Mouse (Mus musculus) Patski (cell line): ENCODE results near the gene Dock8. TPM values are rescaled to one million over a fixed set of nuclear protein-coding genes. Genes with fewer than 3 reads are reported as not detected.

Experiments
- ATAC-seq: fragments of 100-300 bp; one replicate; pipeline ENCODE4 v1.8.0; 2021
- CTCF ChIA-PET: fragments of 350-600 bp; sonication (Branson Sonifier 250); formaldehyde crosslinking; loops from one replicate; lab custom pipeline; 2022; ENCODE audit warnings: inconsistent platforms; lab: Charles Lee
- POLR2A ChIA-PET: fragments of 350-600 bp; sonication (Branson Sonifier 250); formaldehyde crosslinking; loops from one replicate; lab custom pipeline; 2022; ENCODE audit warnings: antibody characterized with exemption, inconsistent platforms; lab: Charles Lee
- DNase-seq: peaks from one replicate; pipeline ENCODE4 v3.0.0-alpha.2; 2011; ENCODE audit warnings: low read depth, low spot score
- H3K27me3 ChIP-seq: fragments of 371-371 bp; one replicate; pipeline ENCODE4 v1.5.1; 2021
- CTCF ChIP-seq: fragments of 100-300 bp; IDR thresholded peaks from one replicate; pipeline ENCODE4 v1.5.1; 2021
- in situ Hi-C: fragments of 300-500 bp; cut with MboI; formaldehyde crosslinking; loops from 3 replicates; pipeline ENCODE4 v1.11.1; 2018; ENCODE audit warnings: low pct_unique_long_range_greater_than_20kb, mixed read lengths
- polyA plus RNA-seq: library from polyadenylated mRNA; unstranded; gene quantifications from one replicate; pipeline ENCODE4 v1.2.3, GENCODE M21; 2021

Gene Dock8
- polyA plus RNA-seq, 1 experiment from 2014 or later = 11.3 TPM

DNA sequence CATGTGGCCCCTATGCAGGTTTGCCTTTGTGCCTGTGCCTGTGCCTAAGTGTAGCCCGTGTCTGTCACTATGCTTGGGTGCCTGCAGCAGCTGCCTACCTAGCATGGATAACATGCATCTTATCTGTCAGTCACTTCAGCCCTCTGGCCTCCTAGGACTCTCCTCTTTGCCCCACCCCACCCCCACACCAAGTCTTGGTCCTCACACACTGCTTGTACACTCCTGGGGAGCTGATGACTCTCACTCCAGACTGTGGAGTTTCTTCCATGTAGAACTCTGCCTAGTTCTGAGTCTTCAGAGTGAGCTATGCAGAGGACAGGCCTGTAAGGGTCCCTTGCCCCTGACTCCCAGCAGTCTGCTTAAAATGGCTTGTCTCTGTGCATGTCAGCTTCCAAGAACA lies 136.8 kb downstream of the Dock8 start:
- TF ChIP-seq CTCF = no peak
- no peaks in the 10 kb centered on the region for H3K27me3 ChIP-seq
- in situ Hi-C loops = loop anchor here (5.0 to 10.0 kb wide), 2 partner anchors 101 to 499 kb away; partner anchors contain the start of gene Kank1
- CTCF ChIA-PET = interaction anchor here (1.1 to 1.6 kb wide), 4 partner anchors 102 to 315 kb away, joined by 3 to 5 read pairs (median 4); no protein-coding TSS in a partner anchor
- DNase-seq = no peak
- ATAC-seq = no peak
- POLR2A ChIA-PET = no interaction called here

DNA sequence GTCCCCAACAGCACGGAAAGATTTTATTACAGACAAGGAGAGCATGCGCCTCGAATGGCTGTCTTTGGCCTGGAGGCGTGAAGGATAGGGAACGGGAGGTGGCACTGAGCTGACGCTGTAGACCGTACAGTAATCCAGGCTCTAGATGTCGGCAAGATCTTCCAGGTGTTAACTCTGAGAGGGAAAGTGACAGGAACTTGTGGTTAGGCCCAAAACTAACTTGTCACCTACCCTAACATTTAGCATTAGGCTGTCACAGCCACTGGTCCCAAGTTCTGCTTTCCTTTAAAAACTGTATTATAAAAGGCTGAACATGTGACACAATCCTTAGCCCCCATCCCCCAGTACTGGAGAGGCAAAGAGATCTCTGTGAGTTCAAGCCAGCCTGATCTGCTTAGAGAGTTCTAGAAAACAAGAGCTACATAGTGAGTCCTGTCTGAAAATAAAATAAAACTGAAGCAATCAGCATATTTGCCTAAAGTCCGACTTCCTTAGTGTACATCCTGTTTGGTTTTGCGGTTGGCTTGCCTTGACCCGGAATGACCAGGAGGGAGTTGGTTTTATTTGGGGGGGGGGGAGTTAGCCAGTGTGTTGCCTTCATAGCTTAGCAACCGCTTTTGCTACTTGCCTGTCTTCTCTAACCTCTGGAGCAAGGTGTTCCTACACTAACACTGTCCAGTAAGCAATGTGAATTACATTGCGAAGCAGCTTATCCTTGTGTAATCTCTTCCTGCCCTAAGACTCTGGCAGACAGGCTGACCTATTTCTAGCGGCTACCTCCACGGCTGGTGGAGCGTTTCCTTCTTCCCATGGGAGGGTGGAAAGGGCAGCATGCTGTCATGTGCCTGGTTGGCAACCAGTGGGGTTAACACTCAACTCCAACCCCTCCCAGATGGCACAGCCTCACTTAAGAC lies 138.8 kb downstream of the Dock8 start:
- peak; percentile 50 for DNase-seq
- no peaks in the 10 kb centered on the region for H3K27me3 ChIP-seq
- CTCF ChIA-PET = interaction anchor here (0.9 to 1.5 kb wide), 2 partner anchors 34 to 76 kb away, joined by 3 read pairs; no protein-coding TSS in a partner anchor
- in situ Hi-C loops = loop anchor here (5.0 to 10.0 kb wide), 2 partner anchors 99 to 497 kb away; partner anchors contain the start of gene Kank1
- TF ChIP-seq CTCF = no peak
- peak; percentile 91 for ATAC-seq
- POLR2A ChIA-PET = interaction anchor here (0.6 to 1.0 kb wide), 3 partner anchors 9 to 128 kb away, joined by 3 to 5 read pairs (median 3); no protein-coding TSS in a partner anchor

DNA sequence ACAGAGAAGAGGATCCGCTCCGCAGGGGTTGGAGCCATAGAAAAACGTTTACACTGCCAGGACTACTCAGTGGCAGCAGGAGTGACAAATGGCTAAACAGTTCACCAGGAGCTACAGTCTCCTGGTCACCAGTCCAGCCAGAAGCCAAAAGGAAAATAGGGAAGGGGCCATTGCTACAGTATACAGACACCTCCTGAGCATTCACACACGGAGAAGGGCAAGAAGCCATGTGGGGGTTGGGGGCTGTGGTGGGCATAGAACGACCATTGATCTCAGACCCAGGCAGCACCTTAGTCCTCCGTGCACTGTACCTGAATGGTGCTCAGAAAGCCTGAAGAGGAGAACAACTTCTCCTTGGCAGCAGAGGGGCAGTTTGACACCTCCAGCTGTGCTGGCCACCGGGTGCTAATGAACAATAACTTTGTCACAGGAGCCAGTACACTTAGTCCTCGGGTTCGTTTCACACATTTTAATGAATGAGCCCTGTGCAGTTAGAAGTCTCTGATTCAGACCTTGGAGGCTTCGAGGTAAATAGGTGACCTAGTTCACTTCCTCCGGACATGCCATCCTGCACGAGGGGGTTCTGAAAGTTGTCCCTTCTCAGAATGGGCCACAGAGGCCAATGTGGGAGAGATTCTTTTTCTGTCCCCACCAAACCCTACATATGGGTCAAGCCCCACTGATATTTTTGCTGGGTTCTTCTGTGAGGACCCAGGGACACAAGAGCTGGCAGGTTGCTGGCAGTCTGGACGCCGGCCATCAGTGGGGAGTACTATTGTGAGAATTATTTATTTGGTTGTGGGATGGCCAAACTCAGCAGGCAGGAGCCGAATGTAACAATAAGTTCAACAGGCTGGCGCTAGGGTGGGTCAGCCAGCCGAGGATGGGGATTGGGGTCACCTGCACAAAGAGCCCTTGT lies 145.0 kb downstream of the Dock8 start:
- ATAC-seq (no peak), DNase-seq (no peak)
- no peaks in the 10 kb centered on the region for H3K27me3 ChIP-seq
- ChIA-PET CTCF (interaction anchor here (2.6 kb wide), 1 partner anchor 10 kb away, joined by 12 read pairs; no protein-coding TSS in a partner anchor), POLR2A (no interaction called here)
- TF ChIP-seq CTCF = no peak
- in situ Hi-C loops = no loop called here

DNA sequence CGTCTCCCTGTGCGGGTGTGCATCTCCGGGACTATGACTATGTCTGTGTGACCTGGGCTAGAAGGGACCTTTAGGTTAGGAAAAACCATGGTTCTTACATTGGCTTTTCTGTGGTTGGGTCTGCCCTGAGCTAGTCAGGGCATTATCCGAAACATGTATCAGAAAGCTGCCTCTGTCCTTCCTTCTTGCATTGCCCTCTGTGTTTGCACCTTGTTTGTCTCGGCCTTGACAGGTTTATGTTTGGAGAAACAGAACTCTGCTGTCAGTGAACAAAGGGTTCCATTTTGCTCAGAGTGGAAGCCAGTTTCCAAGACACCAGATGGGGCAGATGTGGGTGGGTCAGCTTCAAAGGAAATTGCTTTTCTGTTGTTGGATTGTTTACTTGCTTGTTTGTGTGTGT lies 145.8 kb downstream of the Dock8 start:
- H3K27me3 ChIP-seq = no peaks in the 10 kb centered on the region
- no peak for DNase-seq
- in situ Hi-C loops = no loop called here
- no peak for ATAC-seq
- CTCF ChIA-PET = no interaction called here
- POLR2A ChIA-PET = no interaction called here
- no peak for TF ChIP-seq CTCF

DNA sequence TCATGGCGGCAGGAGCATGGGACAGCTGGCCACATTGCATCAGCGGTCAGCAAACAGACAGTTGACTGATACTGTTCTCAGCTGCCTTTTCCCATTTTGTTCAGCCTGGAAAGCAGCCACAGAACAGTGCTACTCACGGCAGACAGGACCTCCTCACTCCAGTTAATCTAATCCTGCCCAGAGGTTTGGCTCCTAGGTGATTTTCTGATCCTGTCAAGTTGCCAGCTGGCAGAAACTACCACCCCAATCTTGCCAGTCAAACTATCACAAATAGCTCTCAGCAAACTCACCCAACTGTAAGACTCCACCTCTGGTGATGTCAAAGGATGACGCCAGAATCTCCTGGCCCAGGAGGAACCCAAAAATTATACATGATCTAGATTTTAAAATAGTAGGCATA lies 146.8 kb downstream of the Dock8 start:
- CTCF ChIA-PET = interaction anchor here (1.2 kb wide), 1 partner anchor 195 kb away, joined by 3 read pairs; no protein-coding TSS in a partner anchor
- ATAC-seq = no peak
- TF ChIP-seq CTCF = no peak
- DNase-seq = no peak
- H3K27me3 ChIP-seq = no peaks in the 10 kb centered on the region
- POLR2A ChIA-PET = no interaction called here
- in situ Hi-C loops = no loop called here

DNA sequence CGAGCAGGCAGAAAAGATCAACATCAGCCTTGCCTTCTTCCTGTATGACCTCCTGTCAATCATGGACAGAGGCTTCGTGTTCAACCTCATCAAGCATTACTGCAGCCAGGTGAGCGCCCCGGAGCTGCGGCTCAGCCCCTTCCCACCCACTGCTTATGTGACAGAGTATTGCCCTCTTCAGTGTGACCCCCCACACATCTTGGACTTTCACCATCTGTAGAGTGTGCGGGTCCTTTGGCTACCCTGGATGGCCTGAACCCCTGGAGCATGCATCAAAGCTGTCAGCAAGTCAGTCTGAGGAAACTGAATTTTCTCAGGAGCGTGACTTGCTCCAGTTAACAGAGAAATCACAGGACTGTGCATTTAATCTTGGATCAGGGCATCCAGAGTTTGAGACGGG lies 150.5 kb downstream of the Dock8 start:
- TF ChIP-seq CTCF = no peak
- no peak for ATAC-seq
- POLR2A ChIA-PET = interaction anchor here (0.7 kb wide), 1 partner anchor 67 kb away, joined by 3 read pairs; no protein-coding TSS in a partner anchor
- DNase-seq = no peak
- in situ Hi-C loops = no loop called here
- CTCF ChIA-PET = interaction anchor here (1.1 kb wide), 1 partner anchor 19 kb away, joined by 3 read pairs; no protein-coding TSS in a partner anchor
- H3K27me3 ChIP-seq = peaks cover 4% of the 10 kb centered on the region

DNA sequence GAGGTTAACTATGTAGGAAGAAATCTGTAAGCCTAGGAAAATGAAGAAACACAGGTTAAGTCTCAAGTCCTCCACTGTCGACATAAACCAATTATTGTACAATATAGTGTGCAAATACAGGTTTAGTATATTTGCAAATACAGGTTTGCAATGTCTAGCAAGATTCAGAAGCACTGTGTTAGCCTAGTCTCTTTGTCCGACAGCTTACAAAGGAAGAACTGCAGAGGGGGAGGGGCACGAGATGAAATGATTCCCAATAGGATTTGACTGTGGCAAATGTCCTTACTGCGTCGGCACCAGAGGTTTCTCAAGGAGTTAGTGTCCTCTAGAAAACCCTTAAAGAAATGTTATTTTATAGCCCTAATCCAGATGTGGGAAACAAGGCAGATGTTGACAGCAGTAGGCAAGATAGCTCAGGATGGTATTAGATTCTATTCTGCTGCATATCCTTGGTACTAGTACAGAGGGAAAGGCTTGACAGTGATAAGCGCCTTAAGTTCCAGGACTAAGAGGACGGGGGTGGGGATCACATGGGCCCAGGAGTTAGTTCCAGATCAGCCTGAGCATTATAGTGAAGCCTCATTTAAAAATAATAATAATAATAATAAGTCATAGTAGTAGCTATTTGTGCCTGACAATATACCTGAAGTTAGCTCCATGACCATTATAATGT lies 155.3 kb downstream of the Dock8 start:
- no peak for ATAC-seq
- POLR2A ChIA-PET = no interaction called here
- CTCF ChIA-PET = interaction anchor here (1.1 to 3.1 kb wide), 4 partner anchors 9 to 35 kb away, joined by 3 to 12 read pairs (median 4); no protein-coding TSS in a partner anchor
- in situ Hi-C loops = no loop called here
- H3K27me3 ChIP-seq = peaks cover 4% of the 10 kb centered on the region
- TF ChIP-seq CTCF = no peak
- DNase-seq = no peak

DNA sequence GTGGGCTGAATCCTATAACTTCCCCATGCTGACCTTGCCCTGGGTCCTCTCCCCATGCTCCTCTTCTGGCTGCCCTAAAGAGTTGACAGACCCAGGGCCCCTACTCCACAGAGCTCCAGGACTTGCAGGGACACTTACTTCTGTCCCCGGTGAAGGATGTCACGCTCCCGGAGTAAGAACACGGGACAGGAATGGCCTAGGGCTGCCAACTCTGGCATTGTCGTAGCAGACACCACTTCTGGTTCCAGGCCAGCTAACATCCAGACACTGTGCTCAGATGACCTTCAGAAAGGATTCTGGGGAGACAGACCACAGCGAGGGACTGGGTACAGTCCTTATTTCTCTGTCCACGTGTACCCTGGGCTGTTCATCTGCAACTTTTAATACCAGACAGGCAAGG lies 155.9 kb downstream of the Dock8 start:
- no peak for TF ChIP-seq CTCF
- CTCF ChIA-PET = interaction anchor here (1.6 to 3.1 kb wide), 2 partner anchors 12 to 14 kb away, joined by 3 to 12 read pairs; no protein-coding TSS in a partner anchor
- ATAC-seq (no peak), DNase-seq (no peak)
- POLR2A ChIA-PET = no interaction called here
- H3K27me3 ChIP-seq = peaks cover 4% of the 10 kb centered on the region
- in situ Hi-C loops = no loop called here

DNA sequence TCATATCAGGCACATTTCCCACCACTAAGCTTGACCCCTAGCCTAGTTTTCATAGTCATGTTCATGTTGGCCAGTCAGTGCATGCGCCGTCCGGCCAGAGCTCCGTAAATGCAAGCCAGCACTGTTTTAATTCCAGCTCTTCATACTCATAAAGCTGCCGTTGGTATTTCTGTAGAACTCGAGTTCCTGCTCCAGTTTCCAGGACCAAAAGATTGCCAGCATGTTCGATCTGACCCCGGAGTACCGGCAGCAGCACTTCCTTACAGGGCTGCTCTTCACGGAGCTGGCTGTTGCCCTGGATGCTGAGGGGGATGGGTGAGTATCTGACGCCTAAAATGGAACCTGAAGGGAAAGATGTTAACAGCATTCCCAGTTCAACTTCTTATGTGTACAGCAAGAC lies 156.4 kb downstream of the Dock8 start:
- ATAC-seq (no peak), DNase-seq (no peak)
- H3K27me3 ChIP-seq = peaks cover 4% of the 10 kb centered on the region
- in situ Hi-C loops = no loop called here
- TF ChIP-seq CTCF = no peak
- ChIA-PET POLR2A (no interaction called here), CTCF (interaction anchor here (3.1 kb wide), 1 partner anchor 13 kb away, joined by 12 read pairs; no protein-coding TSS in a partner anchor)
